Mouse (Mus musculus) lung, adult 2 months (tissue): ENCODE measurements around the gene Srxn1. TPM values are rescaled to one million over a fixed set of nuclear protein-coding genes. Genes with fewer than 3 reads are reported as not detected.
A peak's percentile ranks its signal among the peaks of the same experiment; 100 is the strongest.

ENCODE experiments used
- DNase-seq: peaks from one replicate; pipeline ENCODE4 v3.0.0; 2022
- H3K4me1 ChIP-seq: fragments of 200-500 bp; 2 replicates; pipeline ENCODE4 v1.6.1; 2011; ENCODE audit warnings: low read length; ENCODE audit not compliant: control insufficient read depth, insufficient read depth
- H3K4me3 ChIP-seq: fragments of 200-500 bp; replicated peaks from 2 replicates; pipeline ENCODE3; 2011; ENCODE audit warnings: low read depth, mild to moderate bottlenecking, control low read depth, low read length; ENCODE audit errors: extremely low read depth
- CTCF ChIP-seq: fragments of 200-500 bp; IDR thresholded peaks from 2 replicates; pipeline ENCODE4 v1.5.1; 2011; ENCODE audit warnings: mild to moderate bottlenecking, low read length, control low read depth; ENCODE audit not compliant: insufficient read depth
- POLR2A ChIP-seq: fragments of 200-500 bp; IDR thresholded peaks from 2 replicates; pipeline ENCODE4 v1.6.1; 2011; ENCODE audit warnings: low read depth, mild to moderate bottlenecking, control low read depth, low read length, borderline replicate concordance; ENCODE audit errors: extremely low read depth
- WGBS: fragments of 180-500 bp; shearing (Covaris S2); methylation state at CpG from one replicate; pipeline ENCODE4 v1.1.7; 2018; 5-methylcytosine and 5-hydroxymethylcytosine counted together
- polyA plus RNA-seq: library from polyadenylated mRNA; depleted of rRNA; stranded (reverse); fragments of >200 nt; gene quantifications from 2 replicates; pipeline ENCODE4 v1.2.3, GENCODE M21; 2012

Srxn1 gene
- polyA plus RNA-seq, 1 experiment, result 54.8 TPM

GRCm38 (mm10) chr2:152101761-152102160 lies 3.6 kb upstream of the Srxn1 start:
- no peak for DNase-seq
- 60% methylated on average over 13 of the region's 13 CpGs for WGBS
- TF ChIP-seq POLR2A, result no peak
- Histone ChIP-seq H3K4me3 (no peak overlapping the region), H3K4me1 (peaks cover 6% of the 10 kb centered on the region; the same call in 1 of the 2 replicates)

DNA sequence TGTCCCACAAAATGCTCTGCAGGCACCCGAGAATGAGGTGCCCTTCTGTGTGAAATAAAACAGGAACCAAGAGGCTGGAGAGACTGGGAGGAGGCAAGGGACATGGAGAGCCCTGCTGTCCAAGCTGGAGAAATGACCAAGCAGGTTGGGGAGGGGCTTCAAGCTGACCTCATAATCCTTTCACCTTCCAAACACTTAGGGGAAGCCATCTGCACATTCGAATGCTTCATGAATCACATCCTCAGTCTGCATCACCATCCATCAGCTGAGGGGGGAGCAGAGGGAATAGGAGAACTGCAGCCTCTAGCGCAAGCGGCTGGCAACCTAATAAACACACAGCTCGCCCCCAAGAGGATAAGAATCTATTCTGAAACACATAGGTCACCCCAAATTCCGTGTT lies 2.9 kb upstream of the Srxn1 start:
- peaks cover 6% of the 10 kb centered on the region; the same call in 1 of the 2 replicates for H3K4me1 ChIP-seq
- TF ChIP-seq CTCF, result no peak
- TF ChIP-seq POLR2A, result no peak
- DNase-seq, result no peak
- WGBS, result 48% methylated on average over 6 of the region's 6 CpGs
- no peak overlapping the region for H3K4me3 ChIP-seq

DNA sequence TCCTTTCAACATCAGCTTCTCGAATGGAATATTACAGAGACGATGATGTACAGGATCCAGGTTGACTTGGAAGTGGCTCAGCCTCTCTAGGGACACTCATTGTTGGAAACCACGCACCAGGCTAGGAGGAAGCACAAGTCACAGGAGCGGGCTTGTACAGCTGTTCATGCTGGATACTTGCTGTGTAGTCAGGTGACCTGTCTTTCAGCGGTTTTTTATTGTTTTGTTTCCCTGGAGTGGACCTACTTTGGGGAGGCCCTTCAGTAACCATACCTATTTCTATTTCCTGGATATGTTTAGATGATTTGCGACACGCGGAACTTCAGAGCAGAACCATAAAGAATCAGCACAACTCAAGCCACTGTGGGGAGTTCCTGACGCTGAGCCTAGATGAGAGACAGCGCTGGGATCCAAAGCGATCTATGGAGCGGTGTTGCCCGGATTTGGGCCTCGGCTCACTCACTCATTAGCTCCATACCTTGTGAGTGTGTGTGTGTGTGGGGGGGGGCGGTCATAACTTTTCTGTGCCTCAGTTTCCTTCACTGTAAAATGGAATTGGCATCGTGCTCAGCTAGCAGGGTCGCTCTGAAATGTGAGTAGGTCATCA lies 502 bp upstream of the Srxn1 start:
- DNase-seq, result no peak
- 13% methylated on average over 17 of the region's 17 CpGs for WGBS
- Histone ChIP-seq H3K4me3 (peak overlapping the region; percentile 76), H3K4me1 (peaks cover 6% of the 10 kb centered on the region; the same call in 1 of the 2 replicates)
- TF ChIP-seq POLR2A (no peak), CTCF (no peak)

GRCm38 (mm10) chr2:152106225-152106595 lies 894 bp downstream of the Srxn1 start:
- no peak for DNase-seq
- TF ChIP-seq POLR2A, result no peak
- no peak for TF ChIP-seq CTCF
- Histone ChIP-seq H3K4me1 (peaks cover 6% of the 10 kb centered on the region; the same call in 1 of the 2 replicates), H3K4me3 (peak overlapping the region; percentile 76)
- 75% methylated on average over 3 of the region's 3 CpGs for WGBS

- DNase-seq, result no peak
- Histone ChIP-seq H3K4me3 (no peak overlapping the region), H3K4me1 (peaks cover 6% of the 10 kb centered on the region; the same call in 1 of the 2 replicates)
- 97% methylated on average over 10 of the region's 10 CpGs for WGBS
- TF ChIP-seq POLR2A, result no peak
- TF ChIP-seq CTCF, result no peak
These were observed 1.3 kb downstream of the Srxn1 start for GRCm38 (mm10) chr2:152106597-152106996.

DNA sequence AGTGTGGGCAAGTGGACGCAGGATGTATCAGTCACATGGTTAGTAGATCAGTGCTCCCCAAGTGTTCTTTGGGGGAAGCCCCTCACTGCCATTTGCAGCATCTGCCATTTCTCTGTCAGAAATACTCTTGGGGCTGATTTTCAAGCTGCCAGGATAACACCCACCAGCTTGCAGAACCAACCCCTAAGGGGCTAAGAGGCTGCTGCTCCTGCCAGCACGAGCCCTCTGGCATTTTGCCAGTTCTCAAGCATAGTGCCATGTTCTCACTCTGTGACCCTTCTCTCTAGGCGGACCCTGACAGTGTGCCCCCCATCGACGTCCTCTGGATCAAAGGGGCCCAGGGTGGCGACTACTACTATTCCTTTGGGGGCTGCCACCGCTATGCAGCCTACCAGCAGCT lies 3.4 kb downstream of the Srxn1 start:
- no peak for DNase-seq
- TF ChIP-seq CTCF (no peak), POLR2A (no peak)
- 72% methylated on average over 7 of the region's 7 CpGs for WGBS
- Histone ChIP-seq H3K4me3 (no peak overlapping the region), H3K4me1 (peaks cover 6% of the 10 kb centered on the region; the same call in 1 of the 2 replicates)

DNA sequence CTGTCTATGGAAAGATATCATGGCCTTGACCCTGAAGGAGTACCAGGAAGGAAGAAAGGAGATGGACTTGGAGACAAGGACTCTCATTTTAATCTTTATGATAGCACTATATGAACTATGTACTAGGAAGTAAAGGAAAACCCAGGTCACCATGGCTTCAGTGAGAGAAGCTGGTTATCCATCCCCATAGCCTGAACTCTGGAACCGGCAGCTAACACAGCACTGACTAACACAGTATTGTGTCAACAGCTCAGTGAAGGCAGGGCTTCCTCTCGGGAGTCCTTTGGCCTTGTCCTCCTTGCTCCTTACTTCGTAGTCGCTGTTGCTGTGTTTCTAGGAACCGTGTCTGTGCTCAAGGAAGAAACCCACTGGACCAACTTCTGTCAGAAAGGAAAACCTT lies 4.1 kb downstream of the Srxn1 start:
- no peak for TF ChIP-seq POLR2A
- TF ChIP-seq CTCF, result no peak
- no peak for DNase-seq
- 89% methylated on average over 5 of the region's 5 CpGs for WGBS
- Histone ChIP-seq H3K4me3 (no peak overlapping the region), H3K4me1 (peaks cover 6% of the 10 kb centered on the region; the same call in 1 of the 2 replicates)

DNA sequence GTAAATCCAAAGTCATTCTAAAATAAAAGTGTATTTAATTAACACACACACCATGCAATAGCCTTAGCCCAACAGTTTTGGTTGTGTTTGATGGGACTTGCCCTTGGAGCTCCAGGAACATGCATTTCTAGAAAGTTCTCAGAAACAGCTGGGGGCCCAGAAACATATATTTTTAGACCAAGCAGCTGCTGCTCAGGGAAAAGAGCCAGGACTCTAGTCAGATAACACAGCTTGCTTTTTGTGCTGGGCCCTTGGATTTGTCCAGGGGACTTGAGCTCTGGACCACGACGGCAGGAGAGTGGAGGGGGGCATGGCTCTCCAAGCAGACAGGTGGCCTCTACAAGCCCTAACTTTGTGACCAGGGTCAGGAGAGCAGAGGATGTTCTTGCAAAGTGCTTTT lies 6.0 kb downstream of the Srxn1 start:
- TF ChIP-seq POLR2A (no peak), CTCF (no peak)
- Histone ChIP-seq H3K4me3 (no peak overlapping the region), H3K4me1 (no peaks in the 10 kb centered on the region)
- no peak for DNase-seq
- 60% methylated on average over 2 of the region's 2 CpGs for WGBS

DNA sequence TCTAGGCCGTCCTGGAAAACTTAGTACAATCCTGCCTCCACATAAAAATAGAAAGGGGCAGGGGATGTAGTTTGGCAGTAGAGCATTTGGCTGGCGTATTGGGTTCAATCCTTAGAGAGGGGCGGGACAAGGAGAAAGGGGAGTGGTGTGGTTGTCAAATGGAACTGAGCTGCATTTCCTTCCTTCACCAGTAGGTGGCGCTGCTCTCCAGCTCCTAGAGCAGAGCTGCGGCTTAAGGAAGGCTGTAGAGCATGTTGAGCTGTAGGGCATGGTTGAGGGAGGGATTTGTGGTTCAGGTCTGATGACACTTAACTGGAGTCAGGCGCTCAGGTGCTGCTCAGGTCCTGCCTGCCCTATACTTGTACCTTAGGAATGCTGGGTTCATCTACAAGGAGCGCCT lies 6.6 kb downstream of the Srxn1 start:
- WGBS, result 4% methylated on average over 7 of the region's 7 CpGs
- Histone ChIP-seq H3K4me3 (no peak overlapping the region), H3K4me1 (no peaks in the 10 kb centered on the region)
- TF ChIP-seq POLR2A, result no peak
- TF ChIP-seq CTCF, result peak; percentile 100
- peak; percentile 88 for DNase-seq

GRCm38 (mm10) chr2:152112490-152112889 lies 7.2 kb downstream of the Srxn1 start:
- TF ChIP-seq POLR2A (no peak), CTCF (no peak)
- DNase-seq, result no peak
- no peak overlapping the region for H3K4me3 ChIP-seq
- 84% methylated on average over 5 of the region's 5 CpGs for WGBS
- no peaks in the 10 kb centered on the region for H3K4me1 ChIP-seq
